Mouse (Mus musculus) erythroblast, embryonic 14.5 days (primary cell): ENCODE results near the gene Cntnap5a. TPM values are rescaled to one million over a fixed set of nuclear protein-coding genes. Genes with fewer than 3 reads are reported as not detected.

Experiments used
- H3K27me3 ChIP-seq: 2 replicates; pipeline ENCODE4 v1.6.1; 2012; ENCODE audit warnings: inconsistent platforms; ENCODE audit not compliant: control insufficient read depth
- H3K36me3 ChIP-seq: 2 replicates; pipeline ENCODE4 v1.6.1; 2012; ENCODE audit warnings: mild to moderate bottlenecking, inconsistent platforms; ENCODE audit not compliant: control insufficient read depth
- H3K4me1 ChIP-seq: 2 replicates; pipeline ENCODE4 v1.6.1; 2012; ENCODE audit warnings: inconsistent platforms; ENCODE audit not compliant: control insufficient read depth
- H3K4me3 ChIP-seq: replicated peaks from 2 replicates; pipeline ENCODE3; 2012; ENCODE audit warnings: moderate library complexity, mild to moderate bottlenecking, inconsistent platforms
- H3K9me3 ChIP-seq: 2 replicates; pipeline ENCODE4 v1.6.1; 2012; ENCODE audit warnings: low read length, inconsistent platforms, mixed read lengths; ENCODE audit not compliant: control insufficient read depth
- GATA1 ChIP-seq: IDR thresholded peaks from 2 replicates; pipeline ENCODE4 v1.6.1; 2012; ENCODE audit warnings: low read length, inconsistent platforms, mixed read lengths
- TAL1 ChIP-seq: IDR thresholded peaks from 3 replicates; pipeline ENCODE4 v1.6.1; 2012; ENCODE audit warnings: low read length, inconsistent platforms, mixed read lengths
- polyA plus RNA-seq: library from polyadenylated mRNA; stranded (reverse); fragments of >175 nt; gene quantifications from 2 replicates; pipeline ENCODE4 v1.2.3, GENCODE M21; 2012

Gene Cntnap5a
- polyA plus RNA-seq, 1 experiment, result not detected

DNA sequence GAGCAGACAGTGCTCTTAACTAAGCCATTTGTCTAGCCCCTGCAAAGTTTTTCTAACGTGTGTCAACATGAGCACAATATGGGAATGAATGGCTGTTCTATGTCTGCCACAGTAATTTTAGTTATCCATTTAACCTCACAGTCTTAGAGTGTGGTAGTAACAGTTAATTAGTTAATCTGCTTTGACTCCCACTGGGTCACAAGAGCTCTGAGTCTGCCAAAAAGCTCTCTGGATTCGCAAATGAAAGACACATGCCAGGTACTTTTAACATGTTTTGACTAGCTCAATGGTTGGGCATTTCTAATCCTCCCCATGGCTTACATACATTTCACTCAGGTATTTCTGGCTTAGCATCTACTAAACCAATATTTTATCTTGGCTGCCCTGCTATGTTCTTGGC, 163.0 kb downstream of the Cntnap5a start:
- TF ChIP-seq TAL1 (no peak), GATA1 (no peak)
- no peaks in the 10 kb centered on the region for H3K36me3 ChIP-seq
- no peaks in the 10 kb centered on the region for H3K4me1 ChIP-seq
- H3K4me3 ChIP-seq, result no peak overlapping the region
- no peaks in the 10 kb centered on the region for H3K9me3 ChIP-seq
- H3K27me3 ChIP-seq, result no peaks in the 10 kb centered on the region

- no peaks in the 10 kb centered on the region for H3K27me3 ChIP-seq
- H3K4me1 ChIP-seq, result no peaks in the 10 kb centered on the region
- TF ChIP-seq GATA1 (no peak), TAL1 (no peak)
- H3K9me3 ChIP-seq, result peaks cover 2% of the 10 kb centered on the region; the same call in 1 of the 2 replicates
- H3K4me3 ChIP-seq, result no peak overlapping the region
- H3K36me3 ChIP-seq, result no peaks in the 10 kb centered on the region
Observed at GRCm38 (mm10) chr1:115852206-115852605, 167.7 kb downstream of the Cntnap5a start.

DNA sequence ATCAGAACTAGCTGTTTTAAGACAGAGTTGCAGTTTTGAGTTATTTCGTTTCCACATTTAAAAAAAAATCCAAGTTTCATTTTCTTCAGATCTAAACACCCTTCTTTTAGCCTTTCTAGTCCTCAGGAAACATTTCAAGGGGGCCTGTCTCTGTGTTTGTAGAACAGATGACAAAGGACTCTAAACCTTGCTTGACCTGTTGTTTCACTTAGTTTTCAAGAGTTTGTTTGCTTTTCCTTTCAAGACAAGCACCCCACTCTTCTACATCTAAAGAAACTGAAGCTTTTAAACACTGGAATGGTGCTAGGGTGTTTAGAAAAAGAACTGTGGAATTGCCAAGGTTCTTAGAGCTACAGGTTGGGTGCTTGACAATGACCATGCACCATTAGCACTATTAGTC, 233.8 kb downstream of the Cntnap5a start:
- Histone ChIP-seq H3K9me3 (no peaks in the 10 kb centered on the region), H3K27me3 (no peaks in the 10 kb centered on the region), H3K36me3 (no peaks in the 10 kb centered on the region)

GRCm38 (mm10) chr1:115925953-115926665, 241.6 kb downstream of the Cntnap5a start:
- Histone ChIP-seq H3K4me3 (no peak overlapping the region), H3K36me3 (no peaks in the 10 kb centered on the region), H3K27me3 (no peaks in the 10 kb centered on the region), H3K9me3 (no peaks in the 10 kb centered on the region), H3K4me1 (no peaks in the 10 kb centered on the region)
- TF ChIP-seq GATA1 (no peak), TAL1 (no peak)

More for the DNA sequence above, 233.8 kb downstream of the Cntnap5a start:
- Histone ChIP-seq H3K4me3 (no peak overlapping the region), H3K4me1 (no peaks in the 10 kb centered on the region)
- TF ChIP-seq GATA1 (no peak), TAL1 (no peak)

DNA sequence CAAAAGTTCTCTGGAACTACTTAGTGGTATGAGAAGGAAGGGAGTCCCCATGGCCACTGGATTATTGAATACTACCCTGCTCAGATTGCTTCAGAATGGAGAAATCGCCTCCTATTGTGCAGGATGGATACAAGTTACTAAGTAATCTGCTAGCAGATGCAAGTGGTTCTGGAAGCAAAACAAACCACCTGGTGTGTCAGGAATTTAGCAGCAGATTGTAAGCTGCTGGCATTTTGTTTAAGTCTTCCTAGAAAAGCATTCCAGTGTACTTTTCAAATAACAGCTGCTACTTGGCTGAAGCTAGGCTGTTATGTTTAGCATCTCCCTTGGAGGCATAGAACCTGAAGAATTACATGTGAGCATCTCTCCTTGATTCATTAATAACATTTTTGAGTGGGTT, 247.5 kb downstream of the Cntnap5a start:
- Histone ChIP-seq H3K4me3 (no peak overlapping the region), H3K4me1 (no peaks in the 10 kb centered on the region), H3K9me3 (no peaks in the 10 kb centered on the region), H3K27me3 (no peaks in the 10 kb centered on the region), H3K36me3 (no peaks in the 10 kb centered on the region)
- TF ChIP-seq GATA1, result no peak
- TF ChIP-seq TAL1, result no peak

- Histone ChIP-seq H3K36me3 (no peaks in the 10 kb centered on the region), H3K4me1 (no peaks in the 10 kb centered on the region), H3K4me3 (no peak overlapping the region), H3K9me3 (no peaks in the 10 kb centered on the region), H3K27me3 (no peaks in the 10 kb centered on the region)
- TF ChIP-seq TAL1 (no peak), GATA1 (no peak)
Observed at GRCm38 (mm10) chr1:115945892-115946291, 261.3 kb downstream of the Cntnap5a start.

DNA sequence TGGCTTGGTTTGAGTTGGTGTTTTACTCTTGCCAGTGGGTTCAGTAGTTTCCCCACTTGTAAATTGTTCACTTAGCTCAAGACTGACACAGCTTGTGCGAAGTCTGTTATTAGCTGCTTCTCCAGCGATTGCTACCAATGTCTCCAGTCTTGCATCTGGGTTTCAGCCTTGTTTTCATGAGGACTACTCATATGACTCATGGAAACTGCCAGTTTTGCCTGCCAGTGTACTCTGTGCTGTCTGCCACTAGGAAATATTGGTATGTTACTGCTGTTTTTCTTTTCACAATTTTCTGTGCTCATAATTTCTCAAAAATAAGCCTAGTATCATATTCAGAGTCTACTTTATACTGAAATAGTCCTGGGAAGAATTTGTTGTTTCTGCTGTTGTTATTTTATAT, 272.0 kb downstream of the Cntnap5a start:
- H3K27me3 ChIP-seq, result no peaks in the 10 kb centered on the region
- no peak overlapping the region for H3K4me3 ChIP-seq
- no peaks in the 10 kb centered on the region for H3K4me1 ChIP-seq
- TF ChIP-seq GATA1 (no peak), TAL1 (no peak)
- H3K36me3 ChIP-seq, result no peaks in the 10 kb centered on the region
- H3K9me3 ChIP-seq, result no peaks in the 10 kb centered on the region

GRCm38 (mm10) chr1:115964993-115965575, 280.5 kb downstream of the Cntnap5a start:
- H3K4me3 ChIP-seq, result no peak overlapping the region

DNA sequence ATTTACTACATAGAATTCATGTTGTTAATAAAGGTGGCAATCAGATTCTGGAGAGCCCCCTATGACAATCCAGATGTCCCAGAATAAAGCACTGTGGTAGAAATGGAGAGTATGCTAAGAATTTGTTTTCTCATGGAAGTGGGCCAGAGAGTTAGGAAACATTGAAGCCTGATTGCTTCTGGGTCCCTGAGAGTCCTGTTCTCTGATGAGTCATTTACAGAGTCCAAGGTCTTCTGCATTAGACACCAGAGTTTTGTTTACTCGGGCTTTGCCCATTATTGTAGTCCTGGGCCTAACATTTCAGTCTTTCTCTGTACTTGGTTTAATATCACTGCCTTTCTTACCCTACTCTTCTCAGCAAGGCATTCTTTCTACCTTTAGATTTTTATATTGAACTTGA, 305.6 kb downstream of the Cntnap5a start:
- Histone ChIP-seq H3K4me1 (no peaks in the 10 kb centered on the region), H3K27me3 (no peaks in the 10 kb centered on the region), H3K9me3 (peaks cover 3% of the 10 kb centered on the region; the same call in 1 of the 2 replicates), H3K36me3 (no peaks in the 10 kb centered on the region), H3K4me3 (no peak overlapping the region)
- TF ChIP-seq GATA1 (no peak), TAL1 (no peak)

More at GRCm38 (mm10) chr1:115964993-115965575, 280.5 kb downstream of the Cntnap5a start:
- Histone ChIP-seq H3K4me1 (no peaks in the 10 kb centered on the region), H3K27me3 (no peaks in the 10 kb centered on the region), H3K36me3 (no peaks in the 10 kb centered on the region), H3K9me3 (no peaks in the 10 kb centered on the region)
- TF ChIP-seq TAL1, result no peak
- no peak for TF ChIP-seq GATA1
